Comparison of ENCODE assay signal across 11 mouse cellular contexts in genomic region chr9:120873293-120873692, GRCm38 (mm10).
"Had no signal": no experiment of that assay in that cellular context is flagged by ENCODE, and none has a peak within 500 bp of the region (broad histone marks: within the 10 kb centered on the region; RNA-seq: fewer than 3 reads in every experiment).

No protein-coding gene starts in this region.

- DNase-seq: kidney, postnatal 14 days; liver; liver, embryonic 13.5 days; liver, postnatal 0 days; right cerebral cortex, postnatal 14 days; thymus, postnatal 4 days had no signal

- H3K36me3 ChIP-seq: kidney, embryonic 15.5 days; limb, embryonic 12.5 days; liver, embryonic 13.5 days; midbrain, embryonic 15.5 days; neural tube, embryonic 12.5 days; stomach, embryonic 15.5 days had no signal

- H3K4me3 ChIP-seq: kidney, embryonic 15.5 days; limb, embryonic 12.5 days; liver, embryonic 13.5 days; midbrain, embryonic 15.5 days; neural tube, embryonic 12.5 days; stomach, embryonic 15.5 days had no signal

- H3K9me3 ChIP-seq: kidney, embryonic 15.5 days; limb, embryonic 12.5 days; liver, embryonic 13.5 days; midbrain, embryonic 15.5 days; neural tube, embryonic 12.5 days; stomach, embryonic 15.5 days had no signal

- H3K4me1 ChIP-seq: liver, embryonic 13.5 days had no signal

- ATAC-seq: liver, postnatal 0 days; midbrain, embryonic 15.5 days had no signal

- H3K27me3 ChIP-seq: liver, embryonic 13.5 days; midbrain, embryonic 15.5 days; stomach, embryonic 15.5 days had no signal
